Mouse (Mus musculus): ENCODE results near the gene AI854703. TPM values are rescaled to one million over a fixed set of nuclear protein-coding genes. Genes with fewer than 3 reads are reported as not detected.

AI854703 gene
- polyA plus RNA-seq (2014; fragmentation: Illumina TruSeq; extraction: RNeasy Lipid Tissue Mini Kit (QIAGEN cat#74804); ENCODE audit: low read depth, low replicate concordance), result 0.06 TPM

GRCm38 (mm10) chr6:48626464-48626863 is at the start of gene AI854703:
Gene AI854703 (plus strand): TSS chr6:48626764.

GRCm38 (mm10) chr6:48589194-48589750 is 37.3 kb upstream of the AI854703 start, which contains the start of gene Gm45021:
Gene Gm45021 (plus strand): TSS chr6:48589610.

DNA sequence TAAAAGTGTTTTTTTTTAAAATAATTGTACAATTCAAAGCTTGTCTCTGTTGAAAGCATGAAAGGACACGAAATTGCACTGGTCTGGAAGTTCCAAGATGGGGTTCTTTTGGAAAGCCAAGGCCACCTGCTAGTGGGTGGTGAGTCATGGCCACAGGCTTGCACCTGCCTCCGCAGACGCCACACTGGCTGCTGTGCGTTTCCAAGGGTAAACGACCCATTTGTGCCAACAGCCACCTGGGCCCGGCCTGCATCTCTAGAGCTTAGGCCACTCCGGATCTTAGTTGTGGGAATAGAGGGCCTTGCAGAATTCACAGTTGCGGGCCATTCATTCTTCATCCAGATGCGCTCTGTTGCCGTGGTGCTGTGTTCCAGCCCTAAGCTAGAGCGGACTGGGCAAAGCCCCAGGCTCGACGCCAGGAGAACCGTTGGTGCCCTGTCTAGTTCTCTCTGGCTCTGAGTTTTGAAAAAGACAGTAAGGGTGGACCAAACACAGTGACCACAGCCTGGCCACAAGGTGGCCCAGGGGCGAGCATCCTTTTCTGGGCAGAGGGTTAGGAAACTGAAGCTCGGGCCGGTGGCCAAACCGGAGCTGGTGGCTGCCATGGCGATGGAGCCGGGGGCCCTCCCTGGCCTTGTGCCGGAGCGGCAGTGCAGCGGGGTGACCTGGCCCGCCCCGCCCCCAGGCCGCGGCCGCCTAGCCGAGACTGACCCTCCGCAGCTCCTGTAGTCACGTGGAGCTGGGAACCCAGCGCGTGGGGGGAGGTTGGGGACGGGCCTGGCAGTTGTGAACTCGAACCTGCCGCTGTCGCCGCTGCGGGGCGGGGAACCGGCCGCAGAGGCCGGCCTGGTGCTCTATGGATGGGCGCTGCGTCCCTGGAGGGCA is 33.2 kb upstream of the AI854703 start, which contains the start of the genes Repin1 and Gm44965:
Gene Repin1 (plus strand): TSS at position 726 of the 885 bp plus-strand sequence.
Gene Gm44965 (plus strand): TSS at position 784 of the 885 bp plus-strand sequence.

DNA sequence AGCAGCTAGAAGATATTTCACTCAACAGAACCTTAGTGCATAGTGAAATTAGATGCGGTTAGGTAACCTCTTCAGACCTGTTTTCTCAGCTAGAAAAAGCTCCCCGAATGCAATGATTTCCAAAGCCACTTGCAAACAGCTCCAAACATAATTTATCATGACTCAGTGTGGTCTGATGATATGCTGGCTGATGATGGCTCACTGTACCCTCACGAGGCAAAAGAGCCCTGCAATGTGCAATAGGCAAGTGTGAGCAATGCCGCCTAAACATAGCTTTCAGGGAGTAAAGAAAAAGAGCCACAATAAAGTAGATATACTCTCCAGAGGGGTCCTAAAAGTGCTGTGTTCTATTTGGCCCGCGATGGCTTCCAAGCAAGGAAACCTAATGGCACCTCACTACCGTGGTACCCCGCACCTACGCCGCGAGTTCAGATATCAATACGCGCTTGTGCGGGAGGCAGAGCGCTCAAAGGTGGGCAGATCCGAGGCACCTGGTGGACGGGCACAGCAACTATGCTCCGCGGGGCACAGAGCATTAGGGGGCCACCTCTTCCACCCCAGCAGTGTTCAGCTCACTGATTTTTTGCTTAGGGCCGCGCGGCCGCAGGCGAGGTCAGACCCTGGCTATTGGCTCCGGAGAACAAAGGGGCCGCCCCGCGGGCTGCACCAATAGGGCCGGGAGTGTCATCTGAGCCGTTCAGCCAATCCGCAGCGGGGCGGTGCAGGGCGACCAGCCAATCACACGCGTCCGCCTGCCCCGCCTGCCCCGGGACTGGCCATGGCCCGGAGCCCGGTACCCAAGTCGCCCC is 25.1 kb upstream of the AI854703 start, which contains the start of gene Zfp775:
Gene Zfp775 (plus strand): TSS at position 793 of the 809 bp plus-strand sequence.

GRCm38 (mm10) chr6:48646995-48647394 is 20.4 kb downstream of the AI854703 start, which contains the start of gene Gimap8:
Gene Gimap8 (plus strand): TSS chr6:48647234.

GRCm38 (mm10) chr6:48675931-48676859 is 49.6 kb downstream of the AI854703 start, which contains the start of gene Gimap9:
Gene Gimap9 (plus strand): TSS chr6:48676129.

Other genes starting within 250 kb of the AI854703 start
- 9.1 TPM for gene Krba1, start 231.2 kb upstream of the AI854703 start, polyA plus RNA-seq (2014; fragmentation: Illumina TruSeq; extraction: RNeasy Lipid Tissue Mini Kit (QIAGEN cat#74804); ENCODE audit: low read depth, low replicate concordance)
- gene Zfp467, start 180.9 kb upstream of the AI854703 start, polyA plus RNA-seq (2014; fragmentation: Illumina TruSeq; extraction: RNeasy Lipid Tissue Mini Kit (QIAGEN cat#74804); ENCODE audit: low read depth, low replicate concordance), result 0.83 TPM
- gene Sspo, start 178.5 kb upstream of the AI854703 start, polyA plus RNA-seq (2014; fragmentation: Illumina TruSeq; extraction: RNeasy Lipid Tissue Mini Kit (QIAGEN cat#74804); ENCODE audit: low read depth, low replicate concordance), result not detected
- 9.1 TPM for gene Atp6v0e2, start 89.1 kb upstream of the AI854703 start, polyA plus RNA-seq (2014; fragmentation: Illumina TruSeq; extraction: RNeasy Lipid Tissue Mini Kit (QIAGEN cat#74804); ENCODE audit: low read depth, low replicate concordance)
- gene Lrrc61, start 72.0 kb upstream of the AI854703 start, polyA plus RNA-seq (2014; fragmentation: Illumina TruSeq; extraction: RNeasy Lipid Tissue Mini Kit (QIAGEN cat#74804); ENCODE audit: low read depth, low replicate concordance), result 16.8 TPM
- 2.2 TPM for gene Rarres2, start 54.0 kb upstream of the AI854703 start, polyA plus RNA-seq (2014; fragmentation: Illumina TruSeq; extraction: RNeasy Lipid Tissue Mini Kit (QIAGEN cat#74804); ENCODE audit: low read depth, low replicate concordance)
- gene Gm45021, start 37.2 kb upstream of the AI854703 start, polyA plus RNA-seq (2014; fragmentation: Illumina TruSeq; extraction: RNeasy Lipid Tissue Mini Kit (QIAGEN cat#74804); ENCODE audit: low read depth, low replicate concordance), result not detected
- 3.5 TPM for gene Repin1, start 32.9 kb upstream of the AI854703 start, polyA plus RNA-seq (2014; fragmentation: Illumina TruSeq; extraction: RNeasy Lipid Tissue Mini Kit (QIAGEN cat#74804); ENCODE audit: low read depth, low replicate concordance)
- not detected for gene Gm44965, start 32.8 kb upstream of the AI854703 start, polyA plus RNA-seq (2014; fragmentation: Illumina TruSeq; extraction: RNeasy Lipid Tissue Mini Kit (QIAGEN cat#74804); ENCODE audit: low read depth, low replicate concordance)
- gene Zfp775, start 24.7 kb upstream of the AI854703 start, polyA plus RNA-seq (2014; fragmentation: Illumina TruSeq; extraction: RNeasy Lipid Tissue Mini Kit (QIAGEN cat#74804); ENCODE audit: low read depth, low replicate concordance), result 0.14 TPM
- gene Gimap8, start 20.5 kb downstream of the AI854703 start, polyA plus RNA-seq (2014; fragmentation: Illumina TruSeq; extraction: RNeasy Lipid Tissue Mini Kit (QIAGEN cat#74804); ENCODE audit: low read depth, low replicate concordance), result 0.24 TPM
- gene Gimap9, start 49.4 kb downstream of the AI854703 start, polyA plus RNA-seq (2014; fragmentation: Illumina TruSeq; extraction: RNeasy Lipid Tissue Mini Kit (QIAGEN cat#74804); ENCODE audit: low read depth, low replicate concordance), result 0.50 TPM
- gene Gimap4, start 57.8 kb downstream of the AI854703 start, polyA plus RNA-seq (2014; fragmentation: Illumina TruSeq; extraction: RNeasy Lipid Tissue Mini Kit (QIAGEN cat#74804); ENCODE audit: low read depth, low replicate concordance), result 2.3 TPM
- gene Gimap6, start 81.5 kb downstream of the AI854703 start, polyA plus RNA-seq (2014; fragmentation: Illumina TruSeq; extraction: RNeasy Lipid Tissue Mini Kit (QIAGEN cat#74804); ENCODE audit: low read depth, low replicate concordance), result 1.6 TPM
- gene Gm28053, start 91.8 kb downstream of the AI854703 start, polyA plus RNA-seq (2014; fragmentation: Illumina TruSeq; extraction: RNeasy Lipid Tissue Mini Kit (QIAGEN cat#74804); ENCODE audit: low read depth, low replicate concordance), result not detected
- not detected for gene Gimap7, start 91.9 kb downstream of the AI854703 start, polyA plus RNA-seq (2014; fragmentation: Illumina TruSeq; extraction: RNeasy Lipid Tissue Mini Kit (QIAGEN cat#74804); ENCODE audit: low read depth, low replicate concordance)
- gene Gimap1, start 112.3 kb downstream of the AI854703 start, polyA plus RNA-seq (2014; fragmentation: Illumina TruSeq; extraction: RNeasy Lipid Tissue Mini Kit (QIAGEN cat#74804); ENCODE audit: low read depth, low replicate concordance), result not detected
- gene Gimap5, start 119.4 kb downstream of the AI854703 start, polyA plus RNA-seq (2014; fragmentation: Illumina TruSeq; extraction: RNeasy Lipid Tissue Mini Kit (QIAGEN cat#74804); ENCODE audit: low read depth, low replicate concordance), result 0.28 TPM
- gene Gimap3, start 144.1 kb downstream of the AI854703 start, polyA plus RNA-seq (2014; fragmentation: Illumina TruSeq; extraction: RNeasy Lipid Tissue Mini Kit (QIAGEN cat#74804); ENCODE audit: low read depth, low replicate concordance), result 0.25 TPM
- 14.7 TPM for gene Tmem176a, start 214.2 kb downstream of the AI854703 start, polyA plus RNA-seq (2014; fragmentation: Illumina TruSeq; extraction: RNeasy Lipid Tissue Mini Kit (QIAGEN cat#74804); ENCODE audit: low read depth, low replicate concordance)
- gene Tmem176b, start 214.7 kb downstream of the AI854703 start, polyA plus RNA-seq (2014; fragmentation: Illumina TruSeq; extraction: RNeasy Lipid Tissue Mini Kit (QIAGEN cat#74804); ENCODE audit: low read depth, low replicate concordance), result 7.9 TPM
- not detected for gene Aoc1, start 246.1 kb downstream of the AI854703 start, polyA plus RNA-seq (2014; fragmentation: Illumina TruSeq; extraction: RNeasy Lipid Tissue Mini Kit (QIAGEN cat#74804); ENCODE audit: low read depth, low replicate concordance)

All from testis, adult 10 weeks (tissue).